Mouse (Mus musculus): Measurements from ENCODE around the gene Hoxb8. TPM values are rescaled to one million over a fixed set of nuclear protein-coding genes. Genes with fewer than 3 reads are reported as not detected.

Hoxb8 gene
- total and polyA plus RNA-seq, 2 experiments: 0.04 TPM; not detected in 1

- H3K36me3 ChIP-seq (ENCODE audit: control insufficient read depth, insufficient read depth, low read length): no peaks in the 10 kb centered on the region
- 27% methylated on average over 8 of the region's 8 CpGs for WGBS
- no peak for TF ChIP-seq POLR2A (IDR thresholded peaks at IDR 0.05; ENCODE audit: extremely low read depth, insufficient read depth, low read length)
- no peak for TF ChIP-seq CTCF (IDR thresholded peaks at IDR 0.05; ENCODE audit: low read depth, low read length)
- no peaks in the 10 kb centered on the region for H3K79me2 ChIP-seq (ENCODE audit: control insufficient read depth, insufficient read depth, low read length)
- peaks cover 39% of the 10 kb centered on the region for H3K27me3 ChIP-seq (ENCODE audit: control insufficient read depth, insufficient read depth, low read length)
- DNase-seq (ENCODE audit: extremely low read depth, low read depth, low spot score): no peak
- H3K9ac ChIP-seq (ENCODE audit: low read depth, low read length): no peak overlapping the region
- peaks cover 3% of the 10 kb centered on the region; the same call in 1 of the 2 replicates for H3K4me1 ChIP-seq (ENCODE audit: control insufficient read depth, insufficient read depth, low read length)
- no peak overlapping the region for H3K27ac ChIP-seq (replicated peaks; ENCODE audit: insufficient read depth, low read depth, low read length)
- no peak overlapping the region for H3K4me3 ChIP-seq (ENCODE audit: insufficient read depth, low read depth, low read length)
Measured at GRCm38 (mm10) chr11:96280399-96281378, 1.0 kb upstream of the Hoxb8 start.

GRCm38 (mm10) chr11:96281396-96281795, 309 bp upstream of the Hoxb8 start:
- H3K36me3 ChIP-seq (ENCODE audit: control insufficient read depth, insufficient read depth, low read length): no peaks in the 10 kb centered on the region
- WGBS: 20% methylated on average over 18 of the region's 18 CpGs
- DNase-seq (ENCODE audit: extremely low read depth, low read depth, low spot score): no peak
- H3K4me3 ChIP-seq (ENCODE audit: insufficient read depth, low read depth, low read length): no peak overlapping the region
- H3K4me1 ChIP-seq (ENCODE audit: control insufficient read depth, insufficient read depth, low read length): peaks cover 3% of the 10 kb centered on the region; the same call in 1 of the 2 replicates
- H3K9ac ChIP-seq (ENCODE audit: low read depth, low read length): no peak overlapping the region
- no peak for TF ChIP-seq CTCF (IDR thresholded peaks at IDR 0.05; ENCODE audit: low read depth, low read length)
- TF ChIP-seq POLR2A (IDR thresholded peaks at IDR 0.05; ENCODE audit: extremely low read depth, insufficient read depth, low read length): no peak
- H3K27ac ChIP-seq (replicated peaks; ENCODE audit: insufficient read depth, low read depth, low read length): no peak overlapping the region
- no peaks in the 10 kb centered on the region for H3K79me2 ChIP-seq (ENCODE audit: control insufficient read depth, insufficient read depth, low read length)
- peaks cover 39% of the 10 kb centered on the region for H3K27me3 ChIP-seq (ENCODE audit: control insufficient read depth, insufficient read depth, low read length)

- no peak for DNase-seq (ENCODE audit: extremely low read depth, low read depth, low spot score)
- Histone ChIP-seq H3K27me3 (ENCODE audit: control insufficient read depth, insufficient read depth, low read length) (peaks cover 44% of the 10 kb centered on the region), H3K27ac (replicated peaks; ENCODE audit: insufficient read depth, low read depth, low read length) (no peak overlapping the region), H3K36me3 (ENCODE audit: control insufficient read depth, insufficient read depth, low read length) (no peaks in the 10 kb centered on the region), H3K79me2 (ENCODE audit: control insufficient read depth, insufficient read depth, low read length) (no peaks in the 10 kb centered on the region), H3K4me3 (ENCODE audit: insufficient read depth, low read depth, low read length) (no peak overlapping the region), H3K4me1 (ENCODE audit: control insufficient read depth, insufficient read depth, low read length) (peaks cover 3% of the 10 kb centered on the region; the same call in 1 of the 2 replicates), H3K9ac (ENCODE audit: low read depth, low read length) (no peak overlapping the region)
- no peak for TF ChIP-seq POLR2A (IDR thresholded peaks at IDR 0.05; ENCODE audit: extremely low read depth, insufficient read depth, low read length)
- 8% methylated on average over 49 of the region's 49 CpGs for WGBS
Measured at GRCm38 (mm10) chr11:96282795-96283430, 1.2 kb downstream of the Hoxb8 start.

- H3K27ac ChIP-seq (replicated peaks; ENCODE audit: insufficient read depth, low read depth, low read length): no peak overlapping the region
- DNase-seq (ENCODE audit: extremely low read depth, low read depth, low spot score): no peak
- H3K4me3 ChIP-seq (ENCODE audit: insufficient read depth, low read depth, low read length): peak overlapping the region; percentile 54
- H3K9ac ChIP-seq (ENCODE audit: low read depth, low read length): peak overlapping the region; percentile 42
- peaks cover 41% of the 10 kb centered on the region for H3K27me3 ChIP-seq (ENCODE audit: control insufficient read depth, insufficient read depth, low read length)
- no peaks in the 10 kb centered on the region for H3K36me3 ChIP-seq (ENCODE audit: control insufficient read depth, insufficient read depth, low read length)
- peaks cover 3% of the 10 kb centered on the region; the same call in 1 of the 2 replicates for H3K4me1 ChIP-seq (ENCODE audit: control insufficient read depth, insufficient read depth, low read length)
- TF ChIP-seq CTCF (IDR thresholded peaks at IDR 0.05; ENCODE audit: low read depth, low read length): peak; percentile 30; the same call in 1 of the 2 replicates
- TF ChIP-seq POLR2A (IDR thresholded peaks at IDR 0.05; ENCODE audit: extremely low read depth, insufficient read depth, low read length): no peak
- 2% methylated on average over 49 of the region's 49 CpGs for WGBS
- H3K79me2 ChIP-seq (ENCODE audit: control insufficient read depth, insufficient read depth, low read length): no peaks in the 10 kb centered on the region
Measured at GRCm38 (mm10) chr11:96284041-96284749, 2.5 kb downstream of the Hoxb8 start.

- Histone ChIP-seq H3K27ac (replicated peaks; ENCODE audit: insufficient read depth, low read depth, low read length) (no peak overlapping the region), H3K4me3 (ENCODE audit: insufficient read depth, low read depth, low read length) (peak overlapping the region; percentile 54; the same call in 1 of the 2 replicates), H3K4me1 (ENCODE audit: control insufficient read depth, insufficient read depth, low read length) (peaks cover 3% of the 10 kb centered on the region; the same call in 1 of the 2 replicates), H3K9ac (ENCODE audit: low read depth, low read length) (peak overlapping the region; percentile 42; the same call in 1 of the 2 replicates), H3K79me2 (ENCODE audit: control insufficient read depth, insufficient read depth, low read length) (no peaks in the 10 kb centered on the region), H3K27me3 (ENCODE audit: control insufficient read depth, insufficient read depth, low read length) (peaks cover 35% of the 10 kb centered on the region), H3K36me3 (ENCODE audit: control insufficient read depth, insufficient read depth, low read length) (no peaks in the 10 kb centered on the region)
- no peak for TF ChIP-seq CTCF (IDR thresholded peaks at IDR 0.05; ENCODE audit: low read depth, low read length)
- no peak for TF ChIP-seq POLR2A (IDR thresholded peaks at IDR 0.05; ENCODE audit: extremely low read depth, insufficient read depth, low read length)
- DNase-seq (ENCODE audit: extremely low read depth, low read depth, low spot score): no peak
- 8% methylated on average over 37 of the region's 37 CpGs for WGBS
Measured at GRCm38 (mm10) chr11:96284774-96285734, 3.3 kb downstream of the Hoxb8 start.

Measured in liver, adult 2 months (tissue).